Mouse (Mus musculus): ENCODE results near the gene Fbxo27. TPM values are rescaled to one million over a fixed set of nuclear protein-coding genes. Genes with fewer than 3 reads are reported as not detected.

Fbxo27 gene
- total RNA-seq, 4 experiments from 2014 or later: 2.5 to 3.4 (median 3.1) TPM

Other genes with a start within 250 kb of the Fbxo27 start
- gene Lrfn1, start 240.9 kb upstream of the Fbxo27 start, total RNA-seq (2022): 10 to 100 TPM; 19.3 to 27.7 (median 24.5) TPM
- gene Ifnl2, start 182.4 kb upstream of the Fbxo27 start, total RNA-seq (2022): under 1 TPM in 1 of 4 experiments, not detected in 3; 0.46 TPM
- gene Ifnl3, start 170.0 kb upstream of the Fbxo27 start, total RNA-seq (2022): not detected
- gene Sycn, start 152.0 kb upstream of the Fbxo27 start, total RNA-seq (2022): not detected
- gene Nccrp1, start 145.6 kb upstream of the Fbxo27 start, total RNA-seq (2022): not detected
- gene Samd4b, start 94.7 kb upstream of the Fbxo27 start, total RNA-seq (2022): 10 to 100 TPM; 62.4 to 83.9 (median 73.4) TPM
- 10 to 100 TPM; 28.5 to 37.2 (median 34.0) TPM for gene Pak4, start 94.7 kb upstream of the Fbxo27 start, total RNA-seq (2022)
- not detected for gene Acp7, start 61.5 kb upstream of the Fbxo27 start, total RNA-seq (2022)
- 1 to 10 TPM; 4.5 to 9.9 (median 6.9) TPM for gene Fbxo17, start 24.0 kb downstream of the Fbxo27 start, total RNA-seq (2022)
- gene Mrps12, start 49.0 kb downstream of the Fbxo27 start, total RNA-seq (2022): 10 to 100 TPM; 76.5 to 92.2 (median 83.3) TPM
- 10 to 100 TPM; 18.0 to 26.2 (median 20.3) TPM for gene Sars2, start 49.1 kb downstream of the Fbxo27 start, total RNA-seq (2022)
- not detected for gene Ccer2, start 63.3 kb downstream of the Fbxo27 start, total RNA-seq (2022)
- gene Sirt2, start 73.9 kb downstream of the Fbxo27 start, total RNA-seq (2022): 10 to 100 TPM; 73.9 to 96.2 (median 84.3) TPM
- 10 to 100 TPM; 32.0 to 52.2 (median 39.6) TPM for gene Nfkbib, start 74.7 kb downstream of the Fbxo27 start, total RNA-seq (2022)
- 1 to 10 TPM; 1.9 to 4.4 (median 2.8) TPM for gene Rinl, start 96.1 kb downstream of the Fbxo27 start, total RNA-seq (2022)
- gene Hnrnpl, start 115.7 kb downstream of the Fbxo27 start, total RNA-seq (2022): 100 to 1,000 TPM; 331 to 473 (median 439) TPM
- 100 to 1,000 TPM; 402 to 476 (median 431) TPM for gene Ech1, start 132.4 kb downstream of the Fbxo27 start, total RNA-seq (2022)
- 10 to 100 TPM in 2 of 4 experiments, 1 to 10 TPM in 2; 6.6 to 34.6 (median 18.8) TPM for gene Lgals4, start 141.0 kb downstream of the Fbxo27 start, total RNA-seq (2022)
- 1 to 10 TPM in 1 of 4 experiments, not detected in 3; 1.2 TPM for gene Lgals7, start 171.0 kb downstream of the Fbxo27 start, total RNA-seq (2022)
- gene Capn12, start 188.6 kb downstream of the Fbxo27 start, total RNA-seq (2022): under 1 TPM in 3 of 4 experiments, not detected in 1; 0.12 to 0.16 (median 0.15) TPM